Mouse (Mus musculus) adrenal gland, adult 10 weeks (tissue): Measurements from ENCODE around the gene Akap5. TPM values are rescaled to one million over a fixed set of nuclear protein-coding genes. Genes with fewer than 3 reads are reported as not detected.

Experiments
- polyA plus RNA-seq: library from polyadenylated mRNA; stranded (reverse); fragments of 350-450 nt; fragmentation: Illumina TruSeq; extraction: RNeasy Lipid Tissue Mini Kit (QIAGEN cat#74804); gene quantifications from one replicate; pipeline ENCODE4 v1.2.3, GENCODE M21; 2014; ENCODE audit warnings: low read depth, low replicate concordance

The Akap5 gene
- 0.99 TPM for polyA plus RNA-seq

DNA sequence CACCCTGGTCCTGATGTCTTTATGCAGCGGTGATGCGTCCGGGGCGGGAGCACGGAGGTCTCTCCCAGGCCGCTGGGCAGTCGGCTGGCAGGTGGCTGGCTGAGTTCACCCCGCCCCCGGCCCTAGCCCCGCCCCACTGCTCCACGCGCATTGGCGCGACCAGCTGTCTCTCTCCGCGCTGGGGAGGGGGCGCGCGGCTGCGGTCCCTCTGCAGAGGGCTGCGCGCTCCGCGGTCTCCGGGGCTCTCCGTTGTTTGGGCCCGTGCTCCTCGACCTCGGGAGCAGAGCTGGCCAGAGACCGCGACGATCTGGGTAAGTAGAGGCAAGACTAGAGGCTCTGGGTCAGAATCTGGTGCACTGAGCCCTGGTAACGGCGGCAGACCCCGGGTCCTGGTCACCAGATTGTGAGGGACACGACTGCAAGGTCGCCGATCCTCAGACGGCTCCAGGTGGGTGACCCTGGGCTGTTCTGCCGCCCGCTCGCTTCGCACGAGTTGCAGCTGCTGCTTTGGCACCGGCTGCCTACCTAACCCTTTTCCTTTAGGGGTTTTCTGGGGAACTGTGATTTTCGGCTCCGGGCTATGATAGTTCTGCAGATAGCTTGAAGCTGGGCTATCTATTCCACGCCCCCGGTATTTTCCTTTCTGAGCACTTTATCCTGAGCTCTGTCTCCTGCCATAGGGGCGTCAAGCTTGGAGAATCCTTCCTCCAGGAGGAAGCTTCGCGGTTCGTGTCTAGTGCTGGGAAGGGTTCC lies at the start of gene Akap5:
Gene Akap5, plus strand, starts transcription at position 213 of the 753 bp plus-strand sequence.

DNA sequence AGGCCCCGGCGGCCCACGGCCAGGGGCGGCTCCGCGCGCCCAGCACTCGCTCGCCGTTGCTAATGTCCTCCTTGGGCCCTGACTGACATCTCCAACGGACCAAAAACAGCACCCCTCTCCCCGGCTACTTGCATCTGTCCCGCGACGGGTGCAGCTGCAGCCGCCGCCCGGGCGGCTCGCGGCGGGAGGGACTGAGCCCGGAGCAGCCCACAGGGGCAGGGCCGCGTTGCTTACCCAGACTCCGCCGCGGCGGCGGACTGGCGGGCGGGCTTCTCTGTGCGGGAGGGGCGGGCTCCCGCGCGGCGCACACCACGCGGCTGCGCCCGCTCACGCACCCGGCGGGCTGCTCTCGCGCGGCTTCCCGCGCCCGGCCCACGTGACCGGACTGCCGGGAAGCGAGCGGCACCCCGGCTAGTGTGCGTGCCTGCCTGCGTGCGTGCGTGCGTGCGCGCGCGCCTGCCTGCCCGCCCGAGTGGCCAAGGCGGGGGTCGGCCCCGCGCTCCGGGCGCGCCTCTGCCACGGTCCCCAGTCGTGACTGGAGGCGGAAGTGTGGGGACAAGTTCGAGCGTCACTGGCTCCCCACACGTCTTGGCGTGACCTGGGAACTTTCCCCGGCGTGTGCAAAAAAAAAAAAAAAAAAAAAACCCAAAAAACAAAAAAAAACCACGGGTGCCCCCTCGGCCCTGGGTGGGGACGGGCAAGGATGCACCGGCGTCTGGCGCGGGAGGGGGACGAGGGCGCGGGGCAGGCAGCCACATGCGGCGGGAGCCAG lies 44.7 kb downstream of the Akap5 start, which contains the start of gene Zbtb25:
Gene Zbtb25, minus strand, starts transcription at position 397 of the 772 bp plus-strand sequence.

GRCm38 (mm10) chr12:76369978-76370830 lies 45.5 kb downstream of the Akap5 start, which contains the start of gene Zbtb1:
Gene Zbtb1 (plus strand): TSS chr12:76370266.

Other genes with a start within 250 kb of the Akap5 start
- gene Esr2, start 147.6 kb upstream of the Akap5 start, polyA plus RNA-seq: not detected
- not detected for gene Tex21, start 78.1 kb upstream of the Akap5 start, polyA plus RNA-seq
- gene Mthfd1, start 69.6 kb upstream of the Akap5 start, polyA plus RNA-seq: 24.8 TPM
- gene Zbtb25, start 44.7 kb downstream of the Akap5 start, polyA plus RNA-seq: 21.6 TPM
- gene Zbtb1, start 45.4 kb downstream of the Akap5 start, polyA plus RNA-seq: 14.1 TPM
- gene Hspa2, start 79.3 kb downstream of the Akap5 start, polyA plus RNA-seq: 10.0 TPM
- not detected for gene Ppp1r36, start 92.6 kb downstream of the Akap5 start, polyA plus RNA-seq
- 1.5 TPM for gene Plekhg3, start 206.0 kb downstream of the Akap5 start, polyA plus RNA-seq